Mouse (Mus musculus) kidney, postnatal 0 days (tissue): ENCODE measurements around the gene Nfs1. TPM values are rescaled to one million over a fixed set of nuclear protein-coding genes. Genes with fewer than 3 reads are reported as not detected.
A peak's percentile ranks its signal among the peaks of the same experiment; 100 is the strongest.

ENCODE experiments used
- ATAC-seq: fragments of 200-750 bp; cut with Nextera tagmentation; replicated peaks from 2 replicates; pipeline ENCODE4 v1.8.0; 2017; ENCODE audit warnings: low read depth, moderate number of reproducible peaks, moderate TSS enrichment, moderate library complexity; ENCODE audit not compliant: low FRiP score
- DNase-seq: peaks from one replicate; pipeline ENCODE4 v3.0.0-alpha.2; 2016; ENCODE audit warnings: low spot score
- H3K27ac ChIP-seq: fragments of 300-500 bp; sonication (generic); 2 replicates; pipeline ENCODE4 v1.5.1; 2014; ENCODE audit warnings: mild to moderate bottlenecking
- H3K27me3 ChIP-seq: fragments of 300-500 bp; sonication (generic); 2 replicates; pipeline ENCODE4 v1.6.1; 2014; ENCODE audit warnings: low read length, mixed read lengths; ENCODE audit not compliant: insufficient read depth
- H3K36me3 ChIP-seq: fragments of 300-500 bp; sonication (generic); 2 replicates; pipeline ENCODE4 v1.6.1; 2014; ENCODE audit warnings: low read length, mixed read lengths; ENCODE audit not compliant: insufficient read depth
- H3K4me1 ChIP-seq: fragments of 300-500 bp; sonication (generic); replicated peaks from 2 replicates; pipeline ENCODE4 v1.6.1; 2014; ENCODE audit warnings: antibody characterized with exemption, low read length, mixed read lengths; ENCODE audit not compliant: insufficient read depth
- H3K4me2 ChIP-seq: fragments of 300-500 bp; sonication (generic); 2 replicates; pipeline ENCODE4 v1.6.1; 2014; ENCODE audit warnings: mild to moderate bottlenecking, low read length, moderate library complexity, mixed read lengths
- H3K4me3 ChIP-seq: fragments of 300-500 bp; sonication (generic); replicated peaks from 2 replicates; pipeline ENCODE4 v1.5.1; 2014; ENCODE audit warnings: low read depth, low read length
- H3K9ac ChIP-seq: fragments of 300-500 bp; sonication (generic); 2 replicates; pipeline ENCODE4 v1.6.1; 2014; ENCODE audit warnings: low read depth, low read length
- H3K9me3 ChIP-seq: fragments of 300-500 bp; sonication (generic); replicated peaks from 2 replicates; pipeline ENCODE4 v1.6.1; 2016; ENCODE audit warnings: low read length, inconsistent platforms, mixed read lengths
- CTCF ChIP-seq: IDR thresholded peaks from 2 replicates; pipeline ENCODE4 v1.5.1; 2016; ENCODE audit warnings: antibody characterized with exemption, low read depth, mild to moderate bottlenecking, moderate library complexity
- WGBS: fragments of 180-500 bp; shearing (Covaris S2); extraction: QIAGEN DNeasy Blood & Tissue Kit; methylation state at CpG from one replicate; pipeline ENCODE4 v1.1.7; 2014; 5-methylcytosine and 5-hydroxymethylcytosine counted together
- polyA plus RNA-seq: library from polyadenylated mRNA; unstranded; fragments of >200 nt; fragmentation: Nextera tagmentation; extraction: Ambion mirVana; gene quantifications from 2 replicates; pipeline ENCODE4 v1.2.1, GENCODE M21; 2015

Gene Nfs1
- polyA plus RNA-seq, 1 experiment from 2014 or later: 64.0 TPM

GRCm38 (mm10) chr2:156177079-156177478 lies 33.1 kb upstream of the Nfs1 start:
- H3K9ac ChIP-seq: no peak overlapping the region
- 0 out of 2 replicates have a peak overlapping the region, but pooled peaks have one; percentile 6 for H3K4me3 ChIP-seq
- WGBS: 72% methylated on average over 6 of the region's 6 CpGs
- H3K36me3 ChIP-seq: peaks cover 28% of the 10 kb centered on the region
- H3K4me1 ChIP-seq: peaks cover 4% of the 10 kb centered on the region
- H3K27ac ChIP-seq: no peak overlapping the region
- no peak for ATAC-seq
- DNase-seq: no peak
- no peaks in the 10 kb centered on the region for H3K27me3 ChIP-seq
- no peaks in the 10 kb centered on the region for H3K9me3 ChIP-seq
- H3K4me2 ChIP-seq: peak overlapping the region; percentile 33
- TF ChIP-seq CTCF: no peak

- WGBS: 92% methylated on average over 5 of the region's 5 CpGs
- no peaks in the 10 kb centered on the region for H3K9me3 ChIP-seq
- no peak overlapping the region for H3K27ac ChIP-seq
- ATAC-seq (no peak), DNase-seq (no peak)
- H3K4me3 ChIP-seq: no peak overlapping the region
- no peak overlapping the region for H3K9ac ChIP-seq
- no peaks in the 10 kb centered on the region for H3K4me1 ChIP-seq
- no peak for TF ChIP-seq CTCF
- H3K36me3 ChIP-seq: peaks cover 60% of the 10 kb centered on the region
- no peaks in the 10 kb centered on the region for H3K27me3 ChIP-seq
- H3K4me2 ChIP-seq: no peak overlapping the region
These were observed 22.6 kb upstream of the Nfs1 start for GRCm38 (mm10) chr2:156166557-156166956.

GRCm38 (mm10) chr2:156165478-156165877 lies 21.5 kb upstream of the Nfs1 start:
- WGBS: 91% methylated on average over 1 of the region's 1 CpGs
- no peak for DNase-seq

GRCm38 (mm10) chr2:156151538-156151937 lies 7.6 kb upstream of the Nfs1 start:
- Histone ChIP-seq H3K9me3 (no peaks in the 10 kb centered on the region), H3K4me2 (no peak overlapping the region), H3K27ac (no peak overlapping the region), H3K4me1 (no peaks in the 10 kb centered on the region), H3K9ac (no peak overlapping the region), H3K36me3 (peaks cover 52% of the 10 kb centered on the region), H3K27me3 (no peaks in the 10 kb centered on the region), H3K4me3 (no peak overlapping the region)
- ATAC-seq (no peak), DNase-seq (no peak)
- TF ChIP-seq CTCF: 0 out of 2 replicates have a peak, but pooled peaks have one; percentile 24

More at GRCm38 (mm10) chr2:156165478-156165877, 21.5 kb upstream of the Nfs1 start:
- Histone ChIP-seq H3K36me3 (peaks cover 60% of the 10 kb centered on the region), H3K27me3 (no peaks in the 10 kb centered on the region), H3K9me3 (no peaks in the 10 kb centered on the region), H3K9ac (no peak overlapping the region), H3K4me1 (no peaks in the 10 kb centered on the region), H3K4me3 (no peak overlapping the region), H3K4me2 (no peak overlapping the region), H3K27ac (no peak overlapping the region; the same call in 1 of the 2 replicates)
- no peak for TF ChIP-seq CTCF
- peak; percentile 55; the same call in 1 of the 2 replicates for ATAC-seq

- 89% methylated on average over 3 of the region's 3 CpGs for WGBS
- H3K4me3 ChIP-seq: no peak overlapping the region
- DNase-seq: no peak
- H3K36me3 ChIP-seq: peaks cover 31% of the 10 kb centered on the region
- no peak for TF ChIP-seq CTCF
- H3K9ac ChIP-seq: no peak overlapping the region
- H3K4me1 ChIP-seq: peaks cover 3% of the 10 kb centered on the region; the same call in 1 of the 2 replicates
- ATAC-seq: no peak
- no peaks in the 10 kb centered on the region for H3K27me3 ChIP-seq
- H3K9me3 ChIP-seq: no peaks in the 10 kb centered on the region
- no peak overlapping the region for H3K27ac ChIP-seq
- no peak overlapping the region for H3K4me2 ChIP-seq
These were observed 3.4 kb upstream of the Nfs1 start for GRCm38 (mm10) chr2:156147316-156147915.

- Histone ChIP-seq H3K27me3 (no peaks in the 10 kb centered on the region), H3K9me3 (no peaks in the 10 kb centered on the region), H3K9ac (no peak overlapping the region), H3K4me1 (peaks cover 3% of the 10 kb centered on the region; the same call in 1 of the 2 replicates), H3K4me2 (no peak overlapping the region), H3K36me3 (peaks cover 28% of the 10 kb centered on the region), H3K27ac (no peak overlapping the region; the same call in 1 of the 2 replicates), H3K4me3 (no peak overlapping the region)
- no peak for TF ChIP-seq CTCF
- DNase-seq: peak; percentile 19
- 73% methylated on average over 5 of the region's 5 CpGs for WGBS
- no peak for ATAC-seq
These were observed 2.4 kb upstream of the Nfs1 start for GRCm38 (mm10) chr2:156146272-156146989.
